Mouse (Mus musculus): ENCODE measurements around the gene Pex11b. TPM values are rescaled to one million over a fixed set of nuclear protein-coding genes. Genes with fewer than 3 reads are reported as not detected.
"Not testable (repeated sequence)": the region's sequence is repeated elsewhere in the genome, so short reads cannot be mapped to it uniquely, and the experiment has no call there.

Pex11b gene
- polyA plus RNA-seq, 1 experiment from 2014 or later: 55.0 TPM

GRCm38 (mm10) chr3:96679159-96679674 is 44.0 kb downstream of the Pex11b start:
- H3K36me3 ChIP-seq: no peaks in the 10 kb centered on the region
- H3K9me3 ChIP-seq: no peaks in the 10 kb centered on the region
- H3K4me2 ChIP-seq (replicated peaks): no peak overlapping the region
- H3K27ac ChIP-seq: no peak overlapping the region
- H3K9ac ChIP-seq: no peak overlapping the region
- ATAC-seq (ENCODE audit: insufficient number of reproducible peaks, insufficient read depth, low FRiP score, low TSS enrichment): no peak
- H3K4me3 ChIP-seq: no peak overlapping the region
- peaks cover 3% of the 10 kb centered on the region for H3K4me1 ChIP-seq
- WGBS: 31% methylated on average over 5 of the region's 5 CpGs
- H3K27me3 ChIP-seq: peaks cover 20% of the 10 kb centered on the region; the same call in 1 of the 2 replicates

DNA sequence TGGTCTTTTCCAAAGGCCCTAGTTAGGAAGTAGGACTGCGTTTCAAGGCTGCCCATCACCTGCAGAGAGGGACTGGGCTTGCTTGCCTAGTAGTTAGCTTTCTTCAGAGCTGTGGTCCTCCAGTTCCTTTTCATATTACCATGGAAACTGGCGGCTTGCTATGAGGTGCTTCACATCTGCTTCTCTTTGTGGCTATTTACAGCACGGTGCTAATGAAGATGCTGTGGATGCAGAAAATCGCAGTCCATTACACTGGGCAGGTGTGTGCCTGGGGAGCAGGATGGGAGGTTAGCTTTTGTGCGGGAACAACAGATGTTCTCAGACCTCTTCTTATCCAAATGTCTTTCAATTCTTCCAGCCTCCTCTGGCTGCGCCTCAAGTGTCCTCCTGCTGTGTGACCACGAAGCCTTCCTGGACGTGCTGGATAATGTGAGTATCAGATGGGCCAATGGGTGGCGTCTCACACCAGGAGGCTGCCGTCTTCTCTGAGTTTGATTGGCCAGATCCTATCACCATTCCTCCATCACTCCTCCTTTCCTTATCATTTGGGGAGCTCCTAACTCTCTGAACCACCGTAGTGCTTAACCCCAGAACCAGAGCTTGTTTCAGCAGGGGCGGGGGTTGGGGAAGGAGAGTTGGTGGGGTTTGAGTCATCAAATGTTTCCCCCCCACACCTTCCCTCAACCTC is 45.2 kb downstream of the Pex11b start:
- H3K9me3 ChIP-seq: no peaks in the 10 kb centered on the region
- no peak overlapping the region for H3K9ac ChIP-seq
- no peak overlapping the region for H3K27ac ChIP-seq
- H3K4me1 ChIP-seq: 0 out of 2 replicates have a peak, but pooled peaks cover 3% of the 10 kb centered on the region
- ATAC-seq (ENCODE audit: insufficient number of reproducible peaks, insufficient read depth, low FRiP score, low TSS enrichment): no peak
- no peak overlapping the region for H3K4me3 ChIP-seq
- no peaks in the 10 kb centered on the region for H3K36me3 ChIP-seq
- peaks cover 22% of the 10 kb centered on the region; the same call in 1 of the 2 replicates for H3K27me3 ChIP-seq
- H3K4me2 ChIP-seq (replicated peaks): no peak overlapping the region
- 25% methylated on average over 12 of the region's 12 CpGs for WGBS

- H3K4me1 ChIP-seq: 0 out of 2 replicates have a peak, but pooled peaks cover 3% of the 10 kb centered on the region
- peaks cover 22% of the 10 kb centered on the region; the same call in 1 of the 2 replicates for H3K27me3 ChIP-seq
- H3K9ac ChIP-seq: no peak overlapping the region
- no peak overlapping the region for H3K27ac ChIP-seq
- no peaks in the 10 kb centered on the region for H3K9me3 ChIP-seq
- no peaks in the 10 kb centered on the region for H3K36me3 ChIP-seq
- no peak for ATAC-seq (ENCODE audit: insufficient number of reproducible peaks, insufficient read depth, low FRiP score, low TSS enrichment)
- no peak overlapping the region for H3K4me3 ChIP-seq
- 80% methylated on average over 3 of the region's 3 CpGs for WGBS
- H3K4me2 ChIP-seq (replicated peaks): no peak overlapping the region
These were observed 48.3 kb downstream of the Pex11b start for GRCm38 (mm10) chr3:96683496-96683895.

- no peaks in the 10 kb centered on the region for H3K9me3 ChIP-seq
- WGBS: 54% methylated on average over 17 of the region's 17 CpGs
- peaks cover 19% of the 10 kb centered on the region; the same call in 1 of the 2 replicates for H3K27me3 ChIP-seq
- no peak overlapping the region for H3K27ac ChIP-seq
- H3K4me2 ChIP-seq (replicated peaks): peak overlapping the region; percentile 44
- no peak for ATAC-seq (ENCODE audit: insufficient number of reproducible peaks, insufficient read depth, low FRiP score, low TSS enrichment)
- H3K9ac ChIP-seq: 0 out of 2 replicates have a peak overlapping the region, but pooled peaks have one; percentile 24
- 0 out of 2 replicates have a peak, but pooled peaks cover 3% of the 10 kb centered on the region for H3K4me1 ChIP-seq
- no peaks in the 10 kb centered on the region for H3K36me3 ChIP-seq
- 0 out of 2 replicates have a peak overlapping the region, but pooled peaks have one; percentile 17 for H3K4me3 ChIP-seq
These were observed 49.1 kb downstream of the Pex11b start for GRCm38 (mm10) chr3:96684151-96684821.

DNA sequence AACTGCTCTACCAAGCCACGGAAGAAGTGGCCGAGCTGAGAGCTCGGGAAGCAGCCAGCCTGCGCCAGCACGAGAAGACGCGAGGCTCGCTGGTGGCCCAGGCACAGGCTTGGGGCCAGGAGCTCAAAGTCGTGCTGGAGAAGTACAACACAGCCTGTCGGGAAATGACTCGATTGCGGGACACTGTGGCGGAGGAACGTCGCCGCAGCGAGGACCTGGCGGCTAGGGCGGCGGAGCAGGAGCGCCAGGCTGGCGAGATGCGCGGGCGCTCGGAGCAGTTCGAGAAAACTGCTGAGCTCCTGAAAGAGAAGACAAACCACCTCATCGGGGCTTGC is 49.6 kb downstream of the Pex11b start:
- 0 out of 2 replicates have a peak, but pooled peaks cover 14% of the 10 kb centered on the region for H3K27me3 ChIP-seq
- no peaks in the 10 kb centered on the region for H3K36me3 ChIP-seq
- H3K4me3 ChIP-seq: 0 out of 2 replicates have a peak overlapping the region, but pooled peaks have one; percentile 17
- peak overlapping the region; percentile 44 for H3K4me2 ChIP-seq (replicated peaks)
- no peak overlapping the region for H3K27ac ChIP-seq
- H3K9me3 ChIP-seq: no peaks in the 10 kb centered on the region
- H3K4me1 ChIP-seq: 0 out of 2 replicates have a peak, but pooled peaks cover 3% of the 10 kb centered on the region
- 31% methylated on average over 28 of the region's 28 CpGs for WGBS
- 0 out of 2 replicates have a peak overlapping the region, but pooled peaks have one; percentile 24 for H3K9ac ChIP-seq
- no peak for ATAC-seq (ENCODE audit: insufficient number of reproducible peaks, insufficient read depth, low FRiP score, low TSS enrichment)

GRCm38 (mm10) chr3:96686057-96686456 is 50.9 kb downstream of the Pex11b start:
- WGBS: 97% methylated on average over 5 of the region's 5 CpGs
- 0 out of 2 replicates have a peak, but pooled peaks cover 12% of the 10 kb centered on the region for H3K27me3 ChIP-seq
- not testable (repeated sequence) for ATAC-seq (ENCODE audit: insufficient number of reproducible peaks, insufficient read depth, low FRiP score, low TSS enrichment)

GRCm38 (mm10) chr3:96688854-96689253 is 53.7 kb downstream of the Pex11b start:
- H3K4me2 ChIP-seq (replicated peaks): no peak overlapping the region
- ATAC-seq (ENCODE audit: insufficient number of reproducible peaks, insufficient read depth, low FRiP score, low TSS enrichment): no peak
- H3K27ac ChIP-seq: no peak overlapping the region
- H3K4me1 ChIP-seq: peaks cover 7% of the 10 kb centered on the region; the same call in 1 of the 2 replicates
- H3K27me3 ChIP-seq: 0 out of 2 replicates have a peak, but pooled peaks cover 6% of the 10 kb centered on the region
- no peak overlapping the region for H3K9ac ChIP-seq
- WGBS: 80% methylated on average over 11 of the region's 11 CpGs
- no peaks in the 10 kb centered on the region for H3K9me3 ChIP-seq
- H3K36me3 ChIP-seq: no peaks in the 10 kb centered on the region
- H3K4me3 ChIP-seq: no peak overlapping the region

More at GRCm38 (mm10) chr3:96686057-96686456, 50.9 kb downstream of the Pex11b start:
- not testable (repeated sequence) for H3K9me3 ChIP-seq; H3K36me3 ChIP-seq; H3K4me3 ChIP-seq; H3K9ac ChIP-seq; H3K4me2 ChIP-seq (replicated peaks); H3K4me1 ChIP-seq; H3K27ac ChIP-seq

- 46% methylated on average over 3 of the region's 3 CpGs for WGBS
- H3K9ac ChIP-seq: no peak overlapping the region
- ATAC-seq (ENCODE audit: insufficient number of reproducible peaks, insufficient read depth, low FRiP score, low TSS enrichment): no peak
- H3K4me3 ChIP-seq: no peak overlapping the region
- no peaks in the 10 kb centered on the region for H3K27me3 ChIP-seq
- H3K4me1 ChIP-seq: peaks cover 4% of the 10 kb centered on the region; the same call in 1 of the 2 replicates
- H3K36me3 ChIP-seq: no peaks in the 10 kb centered on the region
- no peak overlapping the region for H3K4me2 ChIP-seq (replicated peaks)
- no peaks in the 10 kb centered on the region for H3K9me3 ChIP-seq
- no peak overlapping the region for H3K27ac ChIP-seq
These were observed 55.1 kb downstream of the Pex11b start for GRCm38 (mm10) chr3:96690298-96690697.

DNA sequence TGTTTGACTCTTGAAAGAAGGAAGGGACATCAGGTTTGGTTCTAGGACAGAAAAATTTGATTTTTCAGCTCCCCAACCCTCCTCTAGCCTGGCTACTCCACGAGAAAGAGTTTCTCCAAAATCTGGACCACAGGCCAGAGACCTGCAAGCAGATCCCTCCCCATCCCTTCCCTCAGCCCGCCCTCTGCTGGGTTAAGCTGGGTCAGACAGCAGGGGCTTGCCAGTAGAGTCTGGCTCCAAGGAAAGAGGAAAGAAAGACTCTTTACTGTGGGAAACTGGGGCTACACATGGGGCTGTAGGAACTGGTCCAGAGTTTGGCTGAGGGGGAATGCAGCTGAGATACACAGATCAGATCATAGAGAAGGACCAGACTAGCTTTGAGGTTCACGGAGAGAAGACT is 57.3 kb downstream of the Pex11b start:
- no peak overlapping the region for H3K9ac ChIP-seq
- no peak for ATAC-seq (ENCODE audit: insufficient number of reproducible peaks, insufficient read depth, low FRiP score, low TSS enrichment)
- no peaks in the 10 kb centered on the region for H3K36me3 ChIP-seq
- 11% methylated on average over 3 of the region's 3 CpGs for WGBS
- H3K27ac ChIP-seq: no peak overlapping the region
- H3K4me1 ChIP-seq: peaks cover 11% of the 10 kb centered on the region
- H3K9me3 ChIP-seq: no peaks in the 10 kb centered on the region
- no peak overlapping the region for H3K4me3 ChIP-seq
- H3K27me3 ChIP-seq: no peaks in the 10 kb centered on the region
- no peak overlapping the region for H3K4me2 ChIP-seq (replicated peaks)

DNA sequence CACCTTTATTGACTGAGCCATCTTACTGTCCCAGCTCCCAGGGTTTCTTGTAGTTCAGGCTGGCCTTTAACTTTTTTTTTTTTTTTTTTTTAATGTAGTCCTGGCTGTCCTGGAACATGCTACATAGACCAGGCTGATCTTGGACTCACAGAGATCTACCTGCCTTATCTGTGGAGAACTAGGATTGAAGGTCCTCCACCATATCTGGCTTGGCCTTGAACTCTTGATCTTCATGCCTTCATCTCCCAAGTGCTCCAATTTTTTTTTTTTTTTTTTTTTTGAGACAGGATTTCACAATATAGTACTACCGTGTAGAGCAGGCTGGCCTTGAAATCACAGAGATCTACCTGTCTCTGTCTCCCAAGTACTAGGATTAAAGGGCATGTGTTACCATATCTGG is 58.4 kb downstream of the Pex11b start:
- Histone ChIP-seq H3K4me2 (replicated peaks) (no peak overlapping the region), H3K27me3 (no peaks in the 10 kb centered on the region), H3K27ac (no peak overlapping the region), H3K36me3 (no peaks in the 10 kb centered on the region), H3K4me1 (peaks cover 19% of the 10 kb centered on the region), H3K4me3 (no peak overlapping the region), H3K9ac (no peak overlapping the region), H3K9me3 (no peaks in the 10 kb centered on the region)
- no peak for ATAC-seq (ENCODE audit: insufficient number of reproducible peaks, insufficient read depth, low FRiP score, low TSS enrichment)
- 88% methylated on average over 1 of the region's 1 CpGs for WGBS
